Mouse (Mus musculus) brown adipose tissue, adult 24 weeks (tissue): ENCODE results near the gene Mien1. TPM values are rescaled to one million over a fixed set of nuclear protein-coding genes. Genes with fewer than 3 reads are reported as not detected.

Experiments used
- H3K27ac ChIP-seq: fragments of 200-500 bp; replicated peaks from 2 replicates; pipeline ENCODE4 v1.5.1; 2012; ENCODE audit warnings: low read depth, mild to moderate bottlenecking, low read length
- H3K4me1 ChIP-seq: fragments of 200-500 bp; 2 replicates; pipeline ENCODE4 v1.6.1; 2012; ENCODE audit warnings: low read length, mixed read lengths; ENCODE audit not compliant: control insufficient read depth, insufficient read depth, insufficient read length
- H3K4me3 ChIP-seq: fragments of 200-500 bp; 2 replicates; pipeline ENCODE4 v1.5.1; 2012; ENCODE audit warnings: low read depth, mild to moderate bottlenecking, low read length, moderate library complexity; ENCODE audit not compliant: insufficient read depth
- polyA plus RNA-seq: library from polyadenylated mRNA; stranded (reverse); fragments of >200 nt; gene quantifications from 2 replicates; pipeline ENCODE4 v1.2.4, GENCODE M21; 2012; ENCODE audit not compliant: missing spikeins, insufficient read depth, insufficient read length

Mien1 gene
- polyA plus RNA-seq = 98.2 and 141 TPM in 2 replicates

DNA sequence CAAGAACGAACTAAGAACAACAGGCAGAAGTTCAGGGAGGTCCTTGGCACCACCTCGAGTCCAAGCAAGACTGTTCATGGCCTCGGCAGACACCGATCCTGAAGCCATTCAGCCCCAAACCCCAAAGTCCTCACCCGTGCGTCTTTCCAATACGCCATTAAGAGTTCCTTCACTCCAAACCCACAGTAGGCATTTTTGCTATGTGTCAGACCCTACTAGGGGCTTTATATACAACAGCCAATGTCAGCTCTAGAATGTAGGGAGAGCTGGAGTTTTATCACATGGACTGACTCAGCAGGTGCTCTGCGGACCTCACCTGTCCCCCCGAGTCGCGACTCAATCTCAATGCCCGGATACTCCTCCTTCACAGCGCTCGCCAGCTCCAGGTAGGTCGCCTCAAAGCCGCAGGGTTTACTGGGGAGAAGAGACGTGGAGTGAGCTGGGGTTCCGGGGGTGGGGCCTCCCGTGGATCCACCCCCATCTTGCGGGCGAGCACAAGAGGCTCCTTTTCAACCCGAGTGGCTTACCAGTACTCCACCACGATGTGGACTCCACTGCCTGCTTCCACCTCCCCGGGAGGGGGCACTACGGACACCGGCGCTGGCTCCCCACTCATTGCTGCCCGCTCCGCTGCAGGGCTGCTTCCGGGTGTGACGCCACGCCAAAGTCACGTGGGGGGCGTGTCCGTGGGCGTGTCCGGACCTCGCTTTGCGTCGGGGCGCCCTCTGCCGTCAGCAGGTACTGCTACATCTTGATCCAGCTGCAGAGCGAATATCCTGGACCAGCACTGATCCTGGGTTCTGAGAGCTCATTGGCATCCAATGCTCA is at the start of gene Mien1:
Mien1 (minus strand) TSS at position 661 of the 828 bp plus-strand sequence.
- Histone ChIP-seq H3K4me3 (peak within 1 kb of the TSS; percentile 81), H3K4me1 (peaks cover 4% of the 10 kb centered on the region; the same call in 1 of the 2 replicates), H3K27ac (0 out of 2 replicates have a peak within 1 kb of the TSS, but pooled peaks have one; percentile 36)

DNA sequence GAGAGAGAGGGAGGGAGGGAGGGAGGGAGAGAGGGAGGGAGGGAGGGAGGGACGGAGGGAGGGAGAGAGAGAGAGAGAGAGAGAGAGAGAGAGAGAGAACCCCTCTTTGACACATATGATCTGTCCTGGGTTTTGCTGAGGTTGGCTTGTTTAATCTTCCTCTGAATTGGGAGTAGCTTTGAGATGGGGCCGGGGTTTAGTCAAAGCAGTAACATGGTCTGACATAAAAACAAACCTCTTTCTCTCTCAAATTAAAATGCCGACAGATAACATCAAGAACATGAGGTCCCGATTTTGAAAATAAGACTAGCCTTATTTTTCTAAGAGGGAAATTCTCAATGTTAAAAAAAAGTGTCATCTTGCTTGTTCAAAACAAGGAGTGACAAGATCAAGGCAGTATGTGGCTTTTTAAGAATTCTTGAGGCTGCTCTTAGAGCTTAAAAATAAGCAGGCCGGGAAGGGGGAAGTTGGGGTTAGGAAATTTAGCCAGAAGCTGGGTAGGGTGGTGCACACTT is 48.8 kb upstream of the Mien1 start:
- Histone ChIP-seq H3K4me3 (no peak overlapping the region), H3K4me1 (no peaks in the 10 kb centered on the region), H3K27ac (no peak overlapping the region)

DNA sequence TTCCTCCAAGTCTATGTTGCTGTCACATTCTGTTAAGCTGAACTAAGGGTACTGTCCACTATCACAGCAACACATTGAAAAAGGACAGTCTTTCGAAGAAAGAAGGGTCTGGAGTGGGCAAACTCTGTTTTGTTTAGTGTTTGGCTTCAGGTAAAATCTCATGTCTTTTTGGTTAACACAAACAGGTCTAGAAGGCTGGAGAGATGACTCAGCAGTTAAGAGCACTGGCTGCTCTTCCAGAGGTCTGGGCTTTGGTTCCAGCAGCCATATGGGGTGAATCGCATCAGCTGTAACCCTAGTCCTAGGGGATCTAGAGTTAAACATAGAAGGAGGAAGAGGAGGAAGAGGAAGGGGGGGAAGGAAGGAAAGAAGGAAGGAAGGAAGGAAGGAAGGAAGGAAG is 47.0 kb upstream of the Mien1 start:
- no peak overlapping the region for H3K27ac ChIP-seq
- no peaks in the 10 kb centered on the region for H3K4me1 ChIP-seq
- no peak overlapping the region for H3K4me3 ChIP-seq

DNA sequence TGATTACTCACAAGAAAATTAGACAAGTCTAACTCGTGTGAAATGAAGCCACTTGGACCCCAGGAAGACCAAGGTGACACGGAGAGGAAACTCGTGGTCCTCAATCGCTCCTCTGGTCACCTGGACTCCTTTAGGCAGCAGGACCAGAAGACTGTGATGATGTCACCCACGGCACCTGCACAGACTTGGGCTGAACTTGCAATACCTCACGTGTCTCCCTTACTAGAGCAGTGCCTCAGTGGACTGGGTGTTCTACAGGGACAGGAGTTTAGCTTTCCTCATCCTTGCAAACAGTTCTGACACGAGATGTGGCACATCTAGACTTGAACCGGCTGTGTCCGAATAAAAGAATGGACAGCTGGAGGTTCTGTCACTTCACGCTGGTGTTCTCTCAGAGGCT is 43.3 kb upstream of the Mien1 start:
- no peaks in the 10 kb centered on the region for H3K4me1 ChIP-seq
- no peak overlapping the region for H3K4me3 ChIP-seq
- H3K27ac ChIP-seq = no peak overlapping the region

DNA sequence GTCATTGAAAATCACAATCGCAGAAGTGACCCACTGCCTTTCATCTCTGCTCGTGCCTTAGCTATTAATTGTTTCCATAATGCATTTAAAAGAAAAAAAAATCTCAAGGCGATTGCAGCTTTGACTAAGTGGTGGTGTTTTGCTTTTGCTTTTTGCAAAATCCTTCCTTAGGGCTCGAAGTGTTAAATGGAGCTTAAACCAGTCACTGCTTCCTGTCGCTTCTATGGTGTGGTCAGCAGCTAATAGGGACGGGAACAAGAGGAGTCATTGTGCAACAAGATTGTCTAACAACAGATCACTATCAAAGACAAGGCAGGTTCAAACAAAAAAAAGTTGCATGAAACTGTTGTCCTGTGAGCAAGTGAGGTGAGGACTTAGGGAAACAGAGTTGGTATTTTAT is 42.4 kb upstream of the Mien1 start:
- Histone ChIP-seq H3K27ac (no peak overlapping the region), H3K4me1 (no peaks in the 10 kb centered on the region), H3K4me3 (no peak overlapping the region)

DNA sequence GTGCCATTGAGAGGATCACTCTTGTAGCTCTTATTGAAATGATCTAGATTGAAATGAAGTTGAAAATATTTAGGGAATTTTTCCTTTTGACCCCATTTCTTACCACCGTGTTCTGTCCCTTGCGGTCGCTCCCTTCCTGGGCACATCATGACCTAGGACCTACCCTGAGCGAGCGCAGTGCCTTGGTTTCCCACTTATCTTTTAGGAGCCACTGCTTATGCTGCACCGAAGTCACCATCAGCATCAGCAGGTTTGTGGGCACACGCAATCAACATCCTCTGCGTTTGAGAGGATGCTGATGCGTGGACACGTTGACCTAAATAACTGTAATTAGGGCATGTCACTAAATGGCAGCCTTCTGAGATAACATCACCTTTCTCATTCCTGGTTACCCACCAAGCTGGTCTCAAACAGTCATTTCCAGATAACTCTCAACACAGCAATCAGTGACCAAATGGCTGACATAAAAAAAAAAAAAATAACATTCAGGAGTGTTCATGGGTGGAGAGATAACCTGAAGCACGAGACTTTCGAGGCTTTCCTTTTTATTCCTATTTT is 41.2 kb upstream of the Mien1 start:
- H3K4me1 ChIP-seq = no peaks in the 10 kb centered on the region
- no peak overlapping the region for H3K4me3 ChIP-seq
- no peak overlapping the region for H3K27ac ChIP-seq

DNA sequence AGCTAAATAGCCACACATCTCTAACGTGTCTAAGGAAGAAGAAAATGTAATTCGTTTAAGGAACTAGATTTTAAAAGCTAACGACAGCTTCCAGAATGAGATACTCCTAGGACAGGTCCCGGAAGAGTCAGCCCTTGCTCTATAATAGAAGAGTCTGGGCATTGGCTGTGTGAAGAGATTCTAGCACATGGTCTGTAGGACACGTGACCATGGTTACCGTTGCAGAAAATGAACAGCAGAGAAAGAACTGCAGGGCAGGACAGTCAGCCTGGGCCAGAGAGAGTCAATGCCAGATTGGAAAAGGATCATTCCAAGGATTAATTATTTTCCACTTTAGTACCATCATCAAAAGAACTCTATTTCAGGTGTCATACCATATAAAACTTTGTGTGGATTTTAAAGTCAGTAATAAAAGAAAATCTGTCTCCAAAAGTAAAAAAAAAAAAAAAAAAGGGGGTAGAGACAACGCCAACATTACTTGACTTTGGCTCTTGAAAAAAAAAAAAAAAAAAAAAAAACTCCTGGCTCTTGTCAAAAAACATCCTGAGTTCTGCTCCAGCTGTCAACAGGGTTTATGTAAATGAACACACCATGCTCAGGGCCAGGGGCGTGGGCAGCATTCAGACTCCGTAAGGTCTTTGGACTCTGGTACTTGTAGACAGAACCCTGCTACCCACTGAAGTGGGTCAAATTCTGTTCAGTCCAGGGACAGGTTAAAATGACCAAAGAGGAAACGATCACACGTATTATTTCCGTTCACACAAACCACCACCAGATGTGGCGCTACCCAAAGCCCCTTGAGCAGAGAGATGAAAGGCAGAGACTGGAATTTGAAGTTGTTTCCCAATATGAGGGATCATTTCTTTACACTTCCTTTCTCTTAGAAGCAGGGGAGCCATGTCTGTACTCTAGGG is 40.5 kb upstream of the Mien1 start:
- Histone ChIP-seq H3K27ac (no peak overlapping the region), H3K4me1 (no peaks in the 10 kb centered on the region), H3K4me3 (no peak overlapping the region)

DNA sequence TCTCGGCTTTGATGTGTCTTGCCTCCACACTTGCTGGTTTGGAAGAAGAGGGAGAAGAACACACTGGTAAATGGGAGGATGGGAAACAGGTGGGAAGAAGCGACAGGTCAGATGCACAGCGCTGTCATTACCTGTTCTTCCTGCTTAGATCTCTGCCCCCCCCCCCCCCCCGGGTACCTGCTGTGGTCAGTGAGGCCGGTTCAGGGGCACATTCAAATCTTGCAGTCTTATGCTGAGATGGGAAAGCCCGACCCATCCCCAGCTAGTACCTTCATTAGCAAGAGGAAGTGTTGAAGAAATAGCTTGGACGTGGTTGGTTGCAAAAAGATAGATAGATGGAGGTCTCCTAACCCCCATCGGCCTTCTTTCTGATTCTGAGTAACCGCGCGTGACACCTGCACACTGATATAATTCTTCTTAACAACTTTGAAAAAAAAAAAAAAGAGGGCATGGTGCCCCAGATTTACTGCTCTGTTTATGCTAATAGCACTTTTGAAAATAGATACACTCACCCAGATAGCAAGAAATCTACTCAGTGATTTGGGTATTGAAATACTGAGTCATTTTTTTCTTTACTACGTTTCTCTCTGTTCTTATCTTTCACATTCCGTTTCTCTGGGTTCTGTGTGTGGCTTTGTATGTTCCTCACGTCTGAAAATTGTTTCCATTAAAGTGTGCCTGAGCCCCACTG is 38.4 kb upstream of the Mien1 start:
- Histone ChIP-seq H3K4me3 (no peak overlapping the region), H3K4me1 (no peaks in the 10 kb centered on the region), H3K27ac (no peak overlapping the region)

DNA sequence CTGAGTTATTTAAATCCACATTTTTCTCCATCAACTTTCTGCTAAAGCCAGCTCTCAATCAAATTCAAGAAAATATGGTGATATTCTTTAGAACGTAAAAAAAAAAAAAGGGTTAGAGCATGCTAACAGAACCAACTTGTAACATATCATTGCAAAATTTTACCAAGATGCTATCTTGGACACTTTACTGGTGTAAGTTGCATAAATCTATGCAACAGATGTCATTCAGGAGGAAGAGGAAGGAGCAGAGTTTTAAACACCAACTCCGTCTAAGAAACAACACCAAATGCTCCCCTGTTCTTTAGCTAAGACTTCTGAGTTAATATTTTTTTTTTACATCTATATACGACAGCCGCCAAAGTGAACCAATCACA is 37.6 kb upstream of the Mien1 start:
- Histone ChIP-seq H3K27ac (no peak overlapping the region), H3K4me1 (no peaks in the 10 kb centered on the region), H3K4me3 (no peak overlapping the region)

DNA sequence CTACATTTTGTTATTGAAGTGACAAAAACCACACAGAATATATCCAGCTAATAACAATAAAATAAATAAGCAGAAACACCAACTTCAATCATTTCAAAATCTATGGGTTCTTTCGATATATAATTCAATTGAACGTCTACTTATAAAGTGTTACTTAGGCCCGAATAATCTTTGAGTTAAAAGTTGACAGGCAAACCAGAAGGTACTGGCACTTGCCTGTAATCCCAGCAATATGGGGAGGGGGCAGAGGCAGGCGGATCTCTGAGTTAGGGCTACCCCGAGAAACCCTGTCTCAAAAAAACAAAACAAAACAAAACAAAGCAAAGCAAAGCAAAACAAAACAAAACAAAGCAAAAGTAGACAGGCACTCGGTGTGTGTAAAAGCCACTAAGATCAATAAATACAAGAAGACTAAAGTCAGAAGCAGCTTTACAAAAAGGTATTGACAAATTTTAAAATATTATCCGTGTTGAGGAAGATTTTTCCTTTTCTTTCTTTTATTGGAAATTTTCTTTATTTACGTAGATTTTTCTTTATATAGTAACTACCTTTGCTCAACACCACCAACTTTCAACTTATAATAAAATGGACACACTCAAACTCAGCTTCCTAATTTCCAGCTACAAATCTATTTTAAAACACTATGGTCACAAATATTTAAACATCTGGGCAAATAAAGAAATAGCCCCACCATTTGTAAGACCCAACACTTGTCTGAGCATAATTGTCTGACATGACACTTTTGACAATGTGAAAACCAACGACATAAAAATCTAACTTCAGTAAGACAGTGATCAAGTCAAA is 37.0 kb upstream of the Mien1 start:
- Histone ChIP-seq H3K4me1 (no peaks in the 10 kb centered on the region), H3K4me3 (no peak overlapping the region), H3K27ac (no peak overlapping the region)

DNA sequence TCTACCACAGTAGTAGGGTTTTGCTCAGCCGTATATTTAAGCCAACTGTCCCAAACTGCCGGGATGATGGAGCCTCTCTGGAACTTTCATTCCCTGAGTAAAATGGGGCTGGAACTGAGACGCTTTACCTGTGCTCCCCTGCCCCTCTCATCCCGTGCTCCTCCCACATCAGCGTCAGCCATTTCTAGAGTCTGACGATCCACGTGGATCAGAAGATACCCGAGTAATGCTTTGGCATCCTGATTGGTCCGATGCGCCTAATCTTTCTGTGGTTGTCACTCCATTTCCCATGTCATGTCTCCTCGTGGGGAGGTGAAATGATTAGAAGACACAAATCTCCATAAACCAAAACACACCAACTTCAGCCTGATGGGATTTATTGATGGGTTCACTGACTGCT is 36.2 kb upstream of the Mien1 start:
- H3K27ac ChIP-seq = no peak overlapping the region
- H3K4me1 ChIP-seq = no peaks in the 10 kb centered on the region
- H3K4me3 ChIP-seq = no peak overlapping the region

DNA sequence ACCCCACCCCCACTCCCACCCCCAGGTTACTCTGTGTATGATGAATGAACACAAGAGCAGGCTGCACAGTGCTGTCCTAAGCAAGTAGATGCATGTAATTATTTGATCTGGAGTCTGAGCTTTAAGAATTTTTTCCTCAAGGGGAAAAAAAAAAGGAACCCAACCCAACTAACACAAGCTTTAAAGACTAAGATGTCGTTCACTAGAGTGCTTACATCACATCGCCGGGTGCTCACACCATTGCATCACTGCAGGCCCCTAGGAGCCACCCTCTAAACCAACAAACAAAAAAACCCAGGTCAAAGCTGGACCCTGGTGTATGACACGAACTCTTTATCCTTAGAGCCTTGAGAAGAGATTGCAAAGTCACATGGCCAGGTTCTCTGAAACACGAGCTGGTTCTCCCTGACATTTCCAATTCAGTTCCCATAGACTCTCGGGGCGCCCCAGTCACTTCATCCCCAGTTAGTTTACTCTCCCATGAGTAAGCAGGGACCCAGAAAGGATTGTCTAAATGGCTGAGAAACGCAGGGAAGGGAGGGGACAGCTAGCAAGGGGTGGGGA is 35.2 kb upstream of the Mien1 start:
- H3K4me3 ChIP-seq = no peak overlapping the region
- H3K27ac ChIP-seq = no peak overlapping the region
- H3K4me1 ChIP-seq = no peaks in the 10 kb centered on the region

DNA sequence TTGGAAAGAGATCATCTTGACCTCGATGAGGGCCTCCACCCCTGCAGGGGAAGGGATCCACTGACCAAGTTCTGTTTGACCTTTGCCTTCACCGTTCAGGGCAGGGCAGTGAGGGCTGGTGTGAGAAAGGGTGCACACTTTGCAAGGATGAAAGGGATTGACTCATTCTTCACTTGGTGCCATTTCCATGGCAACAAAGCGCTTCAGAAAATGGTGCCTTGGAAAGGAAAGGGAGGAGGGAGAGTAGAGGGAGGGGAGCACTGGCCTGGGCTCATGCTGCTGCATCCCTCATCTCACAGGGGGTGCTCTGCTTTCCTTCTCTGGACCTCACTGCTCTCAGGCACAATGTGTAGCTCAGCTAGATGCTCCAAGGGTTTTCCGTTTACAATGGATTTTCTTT is 33.9 kb upstream of the Mien1 start:
- Histone ChIP-seq H3K4me1 (no peaks in the 10 kb centered on the region), H3K27ac (no peak overlapping the region), H3K4me3 (no peak overlapping the region)

DNA sequence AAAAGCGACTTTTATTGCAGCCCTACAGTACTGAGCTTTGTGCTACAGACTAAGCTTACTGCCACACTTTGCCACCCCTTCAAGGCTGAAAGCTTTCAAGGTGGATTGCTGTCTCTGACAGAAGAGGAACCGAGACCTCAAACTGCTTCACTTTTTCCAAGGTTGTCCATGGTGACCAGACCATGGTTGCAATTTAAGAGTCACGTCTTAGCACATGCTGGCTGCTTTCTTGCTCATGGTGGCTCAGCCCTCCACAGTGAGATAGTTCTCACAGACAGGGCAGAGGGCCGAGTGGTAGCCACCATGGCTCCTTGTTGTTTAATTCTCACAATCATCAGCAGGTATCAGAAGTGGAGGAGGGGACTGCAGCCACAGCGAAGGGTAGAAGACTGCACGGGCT is 32.0 kb upstream of the Mien1 start:
- no peaks in the 10 kb centered on the region for H3K4me1 ChIP-seq
- H3K27ac ChIP-seq = no peak overlapping the region
- H3K4me3 ChIP-seq = no peak overlapping the region
